Mouse (Mus musculus): ENCODE data around the gene Lama1. TPM values are rescaled to one million over a fixed set of nuclear protein-coding genes. Genes with fewer than 3 reads are reported as not detected.

The Lama1 gene
- polyA plus RNA-seq, 1 experiment, result 20.2 TPM

- Histone ChIP-seq H3K4me3 (ENCODE audit: low read depth, low read length) (no peak overlapping the region), H3K36me3 (ENCODE audit: control insufficient read depth, insufficient read depth, low read length, poor library complexity, severe bottlenecking) (no peaks in the 10 kb centered on the region; the same call in 1 of the 2 replicates), H3K9me3 (replicated peaks; ENCODE audit: control insufficient read depth, insufficient read depth, low read length, poor library complexity, severe bottlenecking) (no peaks in the 10 kb centered on the region), H3K4me1 (ENCODE audit: control insufficient read depth, insufficient read depth, low read length) (peaks cover 2% of the 10 kb centered on the region), H3K27me3 (ENCODE audit: control insufficient read depth, insufficient read depth, low read length, poor library complexity, severe bottlenecking) (no peaks in the 10 kb centered on the region), H3K9ac (ENCODE audit: low read depth, poor library complexity, severe bottlenecking) (no peak overlapping the region), H3K27ac (ENCODE audit: insufficient read depth, low read length) (no peak overlapping the region)
- no peak for TF ChIP-seq POLR2A (IDR thresholded peaks at IDR 0.05; ENCODE audit: insufficient read depth, low read length)
- no peak for TF ChIP-seq CTCF (IDR thresholded peaks at IDR 0.05; ENCODE audit: low read depth, low read length)
- TF ChIP-seq EP300 (IDR thresholded peaks at IDR 0.05; ENCODE audit: insufficient read depth, low read depth, low read length), result no peak
These were observed 25.5 kb downstream of the Lama1 start for GRCm38 (mm10) chr17:67722578-67722977.

GRCm38 (mm10) chr17:67723175-67724067 is 26.4 kb downstream of the Lama1 start:
- peaks cover 2% of the 10 kb centered on the region for H3K4me1 ChIP-seq (ENCODE audit: control insufficient read depth, insufficient read depth, low read length)
- H3K27ac ChIP-seq (ENCODE audit: insufficient read depth, low read length), result no peak overlapping the region
- no peak overlapping the region for H3K4me3 ChIP-seq (ENCODE audit: low read depth, low read length)
- H3K36me3 ChIP-seq (ENCODE audit: control insufficient read depth, insufficient read depth, low read length, poor library complexity, severe bottlenecking), result no peaks in the 10 kb centered on the region; the same call in 1 of the 2 replicates
- no peak overlapping the region for H3K9ac ChIP-seq (ENCODE audit: low read depth, poor library complexity, severe bottlenecking)
- TF ChIP-seq EP300 (IDR thresholded peaks at IDR 0.05; ENCODE audit: insufficient read depth, low read depth, low read length) (no peak), POLR2A (IDR thresholded peaks at IDR 0.05; ENCODE audit: insufficient read depth, low read length) (no peak), CTCF (IDR thresholded peaks at IDR 0.05; ENCODE audit: low read depth, low read length) (no peak)
- H3K9me3 ChIP-seq (replicated peaks; ENCODE audit: control insufficient read depth, insufficient read depth, low read length, poor library complexity, severe bottlenecking), result no peaks in the 10 kb centered on the region
- H3K27me3 ChIP-seq (ENCODE audit: control insufficient read depth, insufficient read depth, low read length, poor library complexity, severe bottlenecking), result no peaks in the 10 kb centered on the region

GRCm38 (mm10) chr17:67726601-67727000 is 29.5 kb downstream of the Lama1 start:
- no peaks in the 10 kb centered on the region; the same call in 1 of the 2 replicates for H3K36me3 ChIP-seq (ENCODE audit: control insufficient read depth, insufficient read depth, low read length, poor library complexity, severe bottlenecking)

GRCm38 (mm10) chr17:67728751-67729150 is 31.7 kb downstream of the Lama1 start:
- Histone ChIP-seq H3K9ac (ENCODE audit: low read depth, poor library complexity, severe bottlenecking) (no peak overlapping the region), H3K27me3 (ENCODE audit: control insufficient read depth, insufficient read depth, low read length, poor library complexity, severe bottlenecking) (no peaks in the 10 kb centered on the region), H3K9me3 (replicated peaks; ENCODE audit: control insufficient read depth, insufficient read depth, low read length, poor library complexity, severe bottlenecking) (no peaks in the 10 kb centered on the region), H3K4me3 (ENCODE audit: low read depth, low read length) (no peak overlapping the region), H3K4me1 (ENCODE audit: control insufficient read depth, insufficient read depth, low read length) (no peaks in the 10 kb centered on the region), H3K27ac (ENCODE audit: insufficient read depth, low read length) (no peak overlapping the region), H3K36me3 (ENCODE audit: control insufficient read depth, insufficient read depth, low read length, poor library complexity, severe bottlenecking) (no peaks in the 10 kb centered on the region; the same call in none of the 2 replicates)
- TF ChIP-seq EP300 (IDR thresholded peaks at IDR 0.05; ENCODE audit: insufficient read depth, low read depth, low read length), result no peak
- TF ChIP-seq CTCF (IDR thresholded peaks at IDR 0.05; ENCODE audit: low read depth, low read length), result no peak
- no peak for TF ChIP-seq POLR2A (IDR thresholded peaks at IDR 0.05; ENCODE audit: insufficient read depth, low read length)

More at GRCm38 (mm10) chr17:67726601-67727000, 29.5 kb downstream of the Lama1 start:
- H3K27ac ChIP-seq (ENCODE audit: insufficient read depth, low read length), result no peak overlapping the region
- no peak for TF ChIP-seq EP300 (IDR thresholded peaks at IDR 0.05; ENCODE audit: insufficient read depth, low read depth, low read length)
- TF ChIP-seq POLR2A (IDR thresholded peaks at IDR 0.05; ENCODE audit: insufficient read depth, low read length), result no peak
- no peak for TF ChIP-seq CTCF (IDR thresholded peaks at IDR 0.05; ENCODE audit: low read depth, low read length)
- no peaks in the 10 kb centered on the region for H3K9me3 ChIP-seq (replicated peaks; ENCODE audit: control insufficient read depth, insufficient read depth, low read length, poor library complexity, severe bottlenecking)
- H3K27me3 ChIP-seq (ENCODE audit: control insufficient read depth, insufficient read depth, low read length, poor library complexity, severe bottlenecking), result no peaks in the 10 kb centered on the region
- no peak overlapping the region for H3K4me3 ChIP-seq (ENCODE audit: low read depth, low read length)
- no peaks in the 10 kb centered on the region for H3K4me1 ChIP-seq (ENCODE audit: control insufficient read depth, insufficient read depth, low read length)
- no peak overlapping the region for H3K9ac ChIP-seq (ENCODE audit: low read depth, poor library complexity, severe bottlenecking)

- Histone ChIP-seq H3K9me3 (replicated peaks; ENCODE audit: control insufficient read depth, insufficient read depth, low read length, poor library complexity, severe bottlenecking) (no peaks in the 10 kb centered on the region), H3K9ac (ENCODE audit: low read depth, poor library complexity, severe bottlenecking) (no peak overlapping the region), H3K4me1 (ENCODE audit: control insufficient read depth, insufficient read depth, low read length) (no peaks in the 10 kb centered on the region), H3K27ac (ENCODE audit: insufficient read depth, low read length) (no peak overlapping the region), H3K36me3 (ENCODE audit: control insufficient read depth, insufficient read depth, low read length, poor library complexity, severe bottlenecking) (no peaks in the 10 kb centered on the region; the same call in none of the 2 replicates), H3K4me3 (ENCODE audit: low read depth, low read length) (no peak overlapping the region), H3K27me3 (ENCODE audit: control insufficient read depth, insufficient read depth, low read length, poor library complexity, severe bottlenecking) (no peaks in the 10 kb centered on the region)
- TF ChIP-seq CTCF (IDR thresholded peaks at IDR 0.05; ENCODE audit: low read depth, low read length) (no peak), POLR2A (IDR thresholded peaks at IDR 0.05; ENCODE audit: insufficient read depth, low read length) (no peak), EP300 (IDR thresholded peaks at IDR 0.05; ENCODE audit: insufficient read depth, low read depth, low read length) (no peak)
These were observed 34.0 kb downstream of the Lama1 start for GRCm38 (mm10) chr17:67731096-67731495.

- TF ChIP-seq EP300 (IDR thresholded peaks at IDR 0.05; ENCODE audit: insufficient read depth, low read depth, low read length), result no peak
- no peak for TF ChIP-seq POLR2A (IDR thresholded peaks at IDR 0.05; ENCODE audit: insufficient read depth, low read length)
- TF ChIP-seq CTCF (IDR thresholded peaks at IDR 0.05; ENCODE audit: low read depth, low read length), result no peak
- no peak overlapping the region for H3K27ac ChIP-seq (ENCODE audit: insufficient read depth, low read length)
- no peak overlapping the region for H3K4me3 ChIP-seq (ENCODE audit: low read depth, low read length)
- no peaks in the 10 kb centered on the region; the same call in none of the 2 replicates for H3K36me3 ChIP-seq (ENCODE audit: control insufficient read depth, insufficient read depth, low read length, poor library complexity, severe bottlenecking)
- H3K9me3 ChIP-seq (replicated peaks; ENCODE audit: control insufficient read depth, insufficient read depth, low read length, poor library complexity, severe bottlenecking), result no peaks in the 10 kb centered on the region
- no peaks in the 10 kb centered on the region for H3K4me1 ChIP-seq (ENCODE audit: control insufficient read depth, insufficient read depth, low read length)
- no peaks in the 10 kb centered on the region for H3K27me3 ChIP-seq (ENCODE audit: control insufficient read depth, insufficient read depth, low read length, poor library complexity, severe bottlenecking)
- H3K9ac ChIP-seq (ENCODE audit: low read depth, poor library complexity, severe bottlenecking), result no peak overlapping the region
These were observed 34.9 kb downstream of the Lama1 start for GRCm38 (mm10) chr17:67731964-67732363.
